Mouse (Mus musculus): ENCODE results near the gene Eapp.
A peak's percentile ranks its signal among the peaks of the same experiment; 100 is the strongest.
"Not testable (repeated sequence)": the region's sequence is repeated elsewhere in the genome, so short reads cannot be mapped to it uniquely, and the experiment has no call there.

The Eapp gene

GRCm38 (mm10) chr12:54695511-54696241 is at the start of gene Eapp:
Eapp (minus strand) TSS chr12:54695897.
- peak; percentile 97 for DNase-seq

- peak; percentile 27 for DNase-seq
Observed at GRCm38 (mm10) chr12:54738661-54739243, 43.1 kb upstream of the Eapp start.

- not testable (repeated sequence) for DNase-seq
Observed at GRCm38 (mm10) chr12:54737891-54738660, 42.4 kb upstream of the Eapp start.

GRCm38 (mm10) chr12:54734307-54735131 is 38.8 kb upstream of the Eapp start:
- DNase-seq = not testable (repeated sequence)

DNA sequence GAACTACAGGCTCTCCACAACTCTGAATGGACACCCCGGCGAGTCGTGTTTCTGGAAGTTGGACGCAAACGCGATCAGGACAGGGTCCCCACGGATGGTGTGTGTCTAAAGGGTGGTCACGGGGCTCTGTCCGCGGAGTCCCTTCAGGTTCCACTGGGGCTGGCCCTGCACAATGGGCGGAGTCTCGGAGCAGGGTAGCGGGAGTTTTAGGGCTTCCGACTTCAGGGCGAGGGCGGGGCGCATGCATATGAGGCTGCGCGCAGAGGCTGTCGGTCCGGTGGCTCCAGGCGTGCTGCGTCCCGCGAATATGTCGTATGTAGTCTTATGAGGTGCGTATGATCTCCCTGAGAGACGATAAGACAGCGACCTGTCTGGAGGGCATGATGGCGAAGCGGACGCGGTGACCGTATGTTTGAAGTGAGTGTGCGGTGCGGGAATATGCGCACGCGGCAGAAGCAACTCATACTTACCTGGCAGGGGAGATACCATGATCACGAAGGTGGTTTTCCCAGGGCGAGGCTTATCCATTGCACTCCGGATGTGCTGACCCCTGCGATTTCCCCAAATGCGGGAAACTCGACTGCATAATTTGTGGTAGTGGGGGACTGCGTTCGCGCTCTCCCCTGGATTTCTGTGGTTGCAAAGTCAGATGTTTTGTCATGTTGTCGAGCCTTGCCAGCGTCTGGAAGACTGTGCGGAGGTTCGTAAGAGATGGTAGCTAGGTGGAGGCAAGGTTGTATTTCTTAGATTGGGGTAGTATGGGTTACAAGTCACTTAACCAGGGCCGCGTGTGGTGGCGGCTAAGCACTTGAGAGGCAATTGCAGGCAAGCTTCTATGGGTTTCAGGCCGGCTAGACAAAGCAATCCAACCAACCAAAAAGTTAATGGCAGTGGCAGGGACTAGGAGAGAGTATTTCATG is 33.7 kb upstream of the Eapp start:
- not testable (repeated sequence) for DNase-seq

- not testable (repeated sequence) for DNase-seq
Observed at GRCm38 (mm10) chr12:54718871-54719786, 23.4 kb upstream of the Eapp start.

DNA sequence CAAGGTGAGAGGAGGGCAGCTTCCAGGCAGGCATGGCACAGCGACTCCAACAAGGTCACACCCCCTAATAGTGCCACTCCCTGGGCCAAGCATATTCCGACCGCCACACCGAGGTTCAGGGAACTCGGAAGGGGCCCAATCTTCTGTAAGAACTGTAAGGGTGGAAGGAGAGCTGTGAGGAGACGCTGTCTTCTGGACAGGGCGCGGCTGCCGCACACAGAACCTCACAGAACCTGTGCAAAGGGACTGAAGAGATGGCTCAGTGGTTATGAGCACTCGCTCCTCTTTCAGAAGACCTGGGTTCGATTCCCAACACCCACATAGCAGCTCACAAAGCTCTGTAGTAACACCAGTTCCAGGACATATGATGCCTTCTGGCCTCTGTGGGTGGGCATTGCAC is 21.8 kb upstream of the Eapp start:
- DNase-seq = not testable (repeated sequence)

- DNase-seq = peak; percentile 61
Observed at GRCm38 (mm10) chr12:54713822-54714626, 18.3 kb upstream of the Eapp start.

- peak; percentile 60 for DNase-seq
Observed at GRCm38 (mm10) chr12:54710494-54710879, 14.8 kb upstream of the Eapp start.

- DNase-seq = not testable (repeated sequence)
Observed at GRCm38 (mm10) chr12:54709691-54710493, 14.2 kb upstream of the Eapp start.

GRCm38 (mm10) chr12:54699394-54699793 is 3.7 kb upstream of the Eapp start:
- no peak for DNase-seq

DNA sequence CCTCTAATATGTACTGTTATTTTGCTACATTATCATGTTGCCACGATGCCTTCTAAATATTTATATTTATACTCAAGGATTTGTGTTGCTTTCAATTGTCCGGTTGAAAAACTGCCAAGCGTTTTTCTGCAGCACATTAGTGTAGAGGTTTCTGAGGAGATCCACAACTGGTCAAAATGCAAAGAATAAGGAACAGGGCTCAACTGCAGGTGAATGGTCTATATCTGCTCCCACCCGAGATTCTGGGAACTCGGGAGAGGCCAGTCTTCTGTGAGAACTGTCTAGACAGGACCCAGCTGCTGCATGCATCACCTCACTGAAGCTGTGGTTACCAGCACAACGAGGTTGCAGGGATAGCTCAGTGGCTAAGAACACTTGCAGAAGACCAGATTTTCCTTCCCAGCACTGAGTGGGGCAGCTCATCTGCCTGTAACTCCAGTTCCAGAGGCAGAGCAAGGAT is 2.1 kb upstream of the Eapp start:
- DNase-seq = no peak

- no peak for DNase-seq
Observed at GRCm38 (mm10) chr12:54697003-54697597, 1.4 kb upstream of the Eapp start.

DNA sequence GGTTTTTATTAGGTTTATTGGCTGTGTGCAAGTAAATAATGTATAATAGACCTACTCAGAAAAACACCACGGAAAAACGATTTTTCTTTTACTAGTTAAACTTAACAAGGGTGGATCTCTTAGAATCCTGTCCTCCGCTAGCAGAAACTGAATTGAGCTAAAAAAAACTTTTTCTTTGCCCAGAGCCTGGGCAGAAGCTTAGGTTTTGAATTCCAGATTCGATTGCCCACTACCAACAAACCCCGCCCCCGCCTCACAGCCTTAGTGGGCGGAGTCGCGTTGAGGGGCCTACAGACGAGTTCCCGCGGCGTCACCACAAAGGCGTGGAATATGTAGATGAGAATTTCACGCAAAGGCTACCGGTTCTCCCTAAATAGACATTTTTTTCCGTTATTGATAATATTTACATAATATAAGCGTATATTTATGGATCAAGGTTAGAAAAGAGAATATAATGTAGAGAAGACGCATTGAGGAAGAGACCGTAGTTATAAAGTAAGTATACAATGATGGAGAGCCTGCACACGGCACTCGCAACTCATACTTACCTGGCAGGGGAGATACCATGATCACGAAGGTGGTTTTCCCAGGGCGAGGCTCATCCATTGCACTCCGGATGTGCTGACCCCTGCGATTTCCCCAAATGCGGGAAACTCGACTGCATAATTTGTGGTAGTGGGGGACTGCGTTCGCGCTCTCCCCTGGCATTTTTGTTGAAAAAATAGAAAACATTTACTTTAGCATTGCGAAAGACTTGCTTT is 725 bp upstream of the Eapp start:
- peak; percentile 96 for DNase-seq

GRCm38 (mm10) chr12:54694847-54695510 is 718 bp downstream of the Eapp start:
- DNase-seq = no peak

GRCm38 (mm10) chr12:54689082-54689481 is 6.6 kb downstream of the Eapp start:
- DNase-seq = no peak

DNA sequence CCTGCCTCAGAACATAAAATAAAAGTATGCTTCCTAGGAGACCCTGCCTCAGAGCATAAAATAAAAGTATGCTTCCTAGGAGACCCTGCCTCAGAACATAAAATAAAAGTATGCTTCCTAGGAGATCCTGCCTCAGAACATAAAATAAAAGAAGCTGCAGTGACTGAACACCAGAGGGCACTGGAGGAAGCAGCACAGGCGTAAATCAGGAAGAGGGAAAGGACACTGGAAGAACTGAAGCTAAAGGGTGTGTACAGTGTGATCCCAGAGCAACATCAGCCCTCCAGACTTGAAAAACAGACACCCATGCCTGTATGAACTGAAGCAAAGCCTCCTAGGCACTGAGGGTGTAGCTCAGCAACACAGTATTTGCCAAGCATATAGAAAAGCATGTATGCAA is 12.5 kb downstream of the Eapp start:
- DNase-seq = no peak

All from layer of hippocampus, adult 9-11 months (tissue).